Mouse (Mus musculus): ENCODE results near the gene Col9a1. TPM values are rescaled to one million over a fixed set of nuclear protein-coding genes. Genes with fewer than 3 reads are reported as not detected.

Col9a1 gene
- polyA plus RNA-seq, 1 experiment from 2014 or later, result 12.7 TPM

- ATAC-seq (replicated peaks; ENCODE audit: low FRiP score), result peak; percentile 10; the same call in 1 of the 2 replicates
- H3K27me3 ChIP-seq (ENCODE audit: control insufficient read depth, insufficient read depth, low read length), result no peaks in the 10 kb centered on the region
- peak overlapping the region; percentile 15; the same call in 1 of the 2 replicates for H3K4me2 ChIP-seq (ENCODE audit: low read depth, low read length, severe bottlenecking)
- DNase-seq (ENCODE audit: low spot score), result no peak
- no peak overlapping the region for H3K27ac ChIP-seq (ENCODE audit: low read depth, low read length)
- H3K4me1 ChIP-seq (replicated peaks; ENCODE audit: control insufficient read depth, insufficient read depth, low read length), result peaks cover 11% of the 10 kb centered on the region; the same call in 1 of the 2 replicates
- WGBS, result 37% methylated on average over 12 of the region's 12 CpGs
- H3K36me3 ChIP-seq (ENCODE audit: control insufficient read depth, insufficient read depth, low read length), result no peaks in the 10 kb centered on the region
- no peak overlapping the region for H3K9ac ChIP-seq (ENCODE audit: low read length)
- no peaks in the 10 kb centered on the region for H3K9me3 ChIP-seq (ENCODE audit: control insufficient read depth, low read length)
- peak overlapping the region; percentile 7; the same call in 1 of the 2 replicates for H3K4me3 ChIP-seq (ENCODE audit: low read depth, low read length)
These were observed 17.8 kb downstream of the Col9a1 start for GRCm38 (mm10) chr1:24195070-24195840.

GRCm38 (mm10) chr1:24195951-24196517, 18.6 kb downstream of the Col9a1 start:
- no peak overlapping the region for H3K27ac ChIP-seq (ENCODE audit: low read depth, low read length)
- H3K9me3 ChIP-seq (ENCODE audit: control insufficient read depth, low read length), result no peaks in the 10 kb centered on the region
- no peaks in the 10 kb centered on the region for H3K36me3 ChIP-seq (ENCODE audit: control insufficient read depth, insufficient read depth, low read length)
- H3K9ac ChIP-seq (ENCODE audit: low read length), result no peak overlapping the region
- no peaks in the 10 kb centered on the region for H3K27me3 ChIP-seq (ENCODE audit: control insufficient read depth, insufficient read depth, low read length)
- WGBS, result 16% methylated on average over 3 of the region's 3 CpGs
- H3K4me2 ChIP-seq (ENCODE audit: low read depth, low read length, severe bottlenecking), result peak overlapping the region; percentile 15; the same call in 1 of the 2 replicates
- H3K4me3 ChIP-seq (ENCODE audit: low read depth, low read length), result no peak overlapping the region
- DNase-seq (ENCODE audit: low spot score), result peak; percentile 60
- ATAC-seq (replicated peaks; ENCODE audit: low FRiP score), result peak; percentile 60
- peaks cover 11% of the 10 kb centered on the region; the same call in 1 of the 2 replicates for H3K4me1 ChIP-seq (replicated peaks; ENCODE audit: control insufficient read depth, insufficient read depth, low read length)

GRCm38 (mm10) chr1:24211621-24212385, 34.4 kb downstream of the Col9a1 start:
- DNase-seq (ENCODE audit: low spot score), result no peak
- Histone ChIP-seq H3K4me3 (ENCODE audit: low read depth, low read length) (no peak overlapping the region), H3K36me3 (ENCODE audit: control insufficient read depth, insufficient read depth, low read length) (no peaks in the 10 kb centered on the region), H3K27me3 (ENCODE audit: control insufficient read depth, insufficient read depth, low read length) (no peaks in the 10 kb centered on the region), H3K27ac (ENCODE audit: low read depth, low read length) (no peak overlapping the region), H3K9me3 (ENCODE audit: control insufficient read depth, low read length) (no peaks in the 10 kb centered on the region), H3K4me2 (ENCODE audit: low read depth, low read length, severe bottlenecking) (no peak overlapping the region), H3K9ac (ENCODE audit: low read length) (no peak overlapping the region), H3K4me1 (replicated peaks; ENCODE audit: control insufficient read depth, insufficient read depth, low read length) (no peaks in the 10 kb centered on the region)
- ATAC-seq (replicated peaks; ENCODE audit: low FRiP score), result no peak
- 50% methylated on average over 9 of the region's 9 CpGs for WGBS

DNA sequence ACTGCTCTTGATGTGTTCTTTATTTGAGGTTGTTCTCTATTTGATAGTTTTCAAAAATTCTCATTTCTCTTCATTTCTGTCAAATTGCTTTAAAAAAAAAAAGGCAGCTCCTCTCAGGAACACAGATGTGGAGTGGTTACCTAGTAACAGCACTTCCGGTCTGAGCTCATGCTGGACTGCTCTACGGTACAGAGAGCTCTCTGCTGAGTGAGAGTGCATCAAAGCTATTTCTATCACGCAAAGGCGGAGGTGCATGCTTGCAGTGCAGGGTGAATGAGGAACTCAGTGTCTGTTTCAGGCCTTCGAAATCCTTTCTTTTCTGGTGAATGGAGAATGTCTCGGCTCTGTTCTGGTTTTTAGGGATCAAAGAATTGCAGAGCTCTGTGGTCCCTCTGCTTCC, 41.6 kb downstream of the Col9a1 start:
- no peak overlapping the region for H3K4me2 ChIP-seq (ENCODE audit: low read depth, low read length, severe bottlenecking)
- no peak overlapping the region for H3K9ac ChIP-seq (ENCODE audit: low read length)
- 54% methylated on average over 6 of the region's 6 CpGs for WGBS
- no peaks in the 10 kb centered on the region; the same call in 1 of the 2 replicates for H3K4me1 ChIP-seq (replicated peaks; ENCODE audit: control insufficient read depth, insufficient read depth, low read length)
- H3K9me3 ChIP-seq (ENCODE audit: control insufficient read depth, low read length), result no peaks in the 10 kb centered on the region
- no peaks in the 10 kb centered on the region for H3K27me3 ChIP-seq (ENCODE audit: control insufficient read depth, insufficient read depth, low read length)
- ATAC-seq (replicated peaks; ENCODE audit: low FRiP score), result no peak
- no peak overlapping the region for H3K27ac ChIP-seq (ENCODE audit: low read depth, low read length)
- H3K36me3 ChIP-seq (ENCODE audit: control insufficient read depth, insufficient read depth, low read length), result no peaks in the 10 kb centered on the region
- no peak overlapping the region for H3K4me3 ChIP-seq (ENCODE audit: low read depth, low read length)
- no peak for DNase-seq (ENCODE audit: low spot score)

DNA sequence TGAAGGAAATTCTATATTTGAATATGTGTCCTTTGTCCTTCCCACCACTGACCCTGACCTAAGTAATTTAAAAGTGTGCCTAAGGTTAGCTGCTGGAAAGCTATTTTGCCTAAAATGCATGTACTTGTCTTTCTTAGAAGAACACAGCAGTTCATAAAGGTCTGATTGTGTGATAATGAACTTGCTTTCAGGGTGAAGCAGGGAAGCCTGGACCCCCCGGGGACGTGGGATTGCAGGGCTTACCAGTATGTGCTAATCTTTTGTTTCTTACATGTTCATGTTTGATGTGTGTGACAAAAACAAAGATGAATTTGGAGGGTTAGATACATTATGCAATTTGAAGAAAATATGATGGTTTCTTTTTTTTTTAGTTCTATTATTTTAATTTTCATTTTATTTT, 44.8 kb downstream of the Col9a1 start:
- Histone ChIP-seq H3K4me1 (replicated peaks; ENCODE audit: control insufficient read depth, insufficient read depth, low read length) (no peaks in the 10 kb centered on the region; the same call in 1 of the 2 replicates), H3K36me3 (ENCODE audit: control insufficient read depth, insufficient read depth, low read length) (no peaks in the 10 kb centered on the region), H3K27me3 (ENCODE audit: control insufficient read depth, insufficient read depth, low read length) (no peaks in the 10 kb centered on the region), H3K4me3 (ENCODE audit: low read depth, low read length) (no peak overlapping the region), H3K9ac (ENCODE audit: low read length) (no peak overlapping the region), H3K9me3 (ENCODE audit: control insufficient read depth, low read length) (no peaks in the 10 kb centered on the region), H3K4me2 (ENCODE audit: low read depth, low read length, severe bottlenecking) (no peak overlapping the region), H3K27ac (ENCODE audit: low read depth, low read length) (no peak overlapping the region)
- ATAC-seq (replicated peaks; ENCODE audit: low FRiP score) (no peak), DNase-seq (ENCODE audit: low spot score) (no peak)
- WGBS, result 71% methylated on average over 2 of the region's 2 CpGs

DNA sequence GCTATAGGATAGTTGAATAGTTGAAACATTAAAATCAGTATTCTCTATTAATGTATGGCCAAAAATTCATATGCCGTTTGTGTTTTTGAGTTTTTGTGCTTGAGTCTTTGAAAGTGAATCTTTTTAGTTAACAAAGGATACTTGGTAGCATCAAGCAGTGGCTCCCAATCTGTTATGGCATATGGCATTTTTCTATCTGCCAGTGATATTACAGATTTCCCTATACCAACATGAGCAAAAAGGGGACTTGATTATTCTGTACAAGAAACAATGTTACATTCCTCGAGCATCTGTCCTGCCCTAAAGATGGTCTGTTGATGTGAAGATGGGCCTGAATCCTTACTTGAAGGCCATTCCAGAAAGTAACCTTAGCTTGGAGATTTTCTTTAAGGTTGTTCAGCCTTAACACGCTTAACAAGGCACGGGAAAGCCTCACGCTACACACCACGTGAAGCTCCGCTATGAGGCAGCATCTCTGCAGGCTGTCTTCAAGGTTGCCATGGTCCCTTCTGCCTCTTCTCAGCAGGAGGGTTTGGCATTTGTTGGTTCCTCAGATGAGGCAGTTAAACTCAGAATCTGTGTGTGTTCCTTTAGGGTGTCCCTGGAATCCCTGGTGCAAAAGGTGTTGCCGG, 45.7 kb downstream of the Col9a1 start:
- Histone ChIP-seq H3K4me1 (replicated peaks; ENCODE audit: control insufficient read depth, insufficient read depth, low read length) (no peaks in the 10 kb centered on the region; the same call in 1 of the 2 replicates), H3K9ac (ENCODE audit: low read length) (no peak overlapping the region), H3K4me3 (ENCODE audit: low read depth, low read length) (no peak overlapping the region), H3K4me2 (ENCODE audit: low read depth, low read length, severe bottlenecking) (no peak overlapping the region), H3K9me3 (ENCODE audit: control insufficient read depth, low read length) (no peaks in the 10 kb centered on the region), H3K36me3 (ENCODE audit: control insufficient read depth, insufficient read depth, low read length) (no peaks in the 10 kb centered on the region), H3K27ac (ENCODE audit: low read depth, low read length) (no peak overlapping the region), H3K27me3 (ENCODE audit: control insufficient read depth, insufficient read depth, low read length) (no peaks in the 10 kb centered on the region)
- DNase-seq (ENCODE audit: low spot score) (no peak), ATAC-seq (replicated peaks; ENCODE audit: low FRiP score) (no peak)
- 87% methylated on average over 8 of the region's 8 CpGs for WGBS

DNA sequence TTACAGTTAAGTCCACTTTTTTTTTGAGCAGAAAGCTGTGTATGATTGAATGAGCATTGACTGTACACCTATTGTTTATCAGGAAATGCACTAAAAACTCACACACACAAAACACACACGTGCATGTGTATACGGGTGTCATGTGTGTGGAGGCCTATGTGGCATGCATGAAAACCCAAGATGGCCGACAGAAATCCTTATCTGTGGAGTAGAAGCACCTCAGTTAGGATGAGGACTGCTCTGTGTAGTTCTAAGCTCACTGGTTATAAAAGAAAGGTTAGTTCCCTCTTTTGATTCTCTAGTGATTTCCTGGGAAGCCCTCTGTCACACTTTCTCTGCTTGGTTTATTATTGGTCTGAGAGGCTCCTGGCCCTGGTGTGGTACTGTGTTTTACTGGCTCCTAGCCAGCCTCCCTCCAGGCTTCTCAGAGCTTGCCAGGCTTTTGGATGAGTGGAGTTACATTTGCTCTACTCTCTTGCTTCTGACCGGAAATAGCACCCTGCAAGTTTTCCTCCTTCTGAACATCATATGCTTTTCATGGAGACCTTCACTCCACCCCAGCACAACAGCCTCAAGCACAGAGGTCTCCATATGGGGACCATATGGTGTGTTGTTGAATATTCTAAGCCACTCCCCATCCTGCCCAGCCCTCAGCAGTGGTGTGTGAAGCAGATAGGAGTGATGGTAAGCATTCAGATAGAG, 48.6 kb downstream of the Col9a1 start:
- 0 out of 2 replicates have a peak, but pooled peaks have one; percentile 58 for ATAC-seq (replicated peaks; ENCODE audit: low FRiP score)
- H3K36me3 ChIP-seq (ENCODE audit: control insufficient read depth, insufficient read depth, low read length), result no peaks in the 10 kb centered on the region

More for the DNA sequence above, 48.6 kb downstream of the Col9a1 start:
- no peak for DNase-seq (ENCODE audit: low spot score)
- Histone ChIP-seq H3K9ac (ENCODE audit: low read length) (no peak overlapping the region), H3K27me3 (ENCODE audit: control insufficient read depth, insufficient read depth, low read length) (no peaks in the 10 kb centered on the region), H3K4me1 (replicated peaks; ENCODE audit: control insufficient read depth, insufficient read depth, low read length) (peaks cover 3% of the 10 kb centered on the region; the same call in 1 of the 2 replicates), H3K4me3 (ENCODE audit: low read depth, low read length) (no peak overlapping the region), H3K4me2 (ENCODE audit: low read depth, low read length, severe bottlenecking) (no peak overlapping the region), H3K27ac (ENCODE audit: low read depth, low read length) (no peak overlapping the region), H3K9me3 (ENCODE audit: control insufficient read depth, low read length) (no peaks in the 10 kb centered on the region)
- WGBS, result 84% methylated on average over 4 of the region's 4 CpGs

Measured in forebrain, embryonic 11.5 days (tissue).